Mouse (Mus musculus) heart, embryonic 11.5 days (tissue): ENCODE data around the gene Crabp2. TPM values are rescaled to one million over a fixed set of nuclear protein-coding genes. Genes with fewer than 3 reads are reported as not detected.

Source experiments
- ATAC-seq: fragments of 200-750 bp; cut with Nextera tagmentation; replicated peaks from 2 replicates; pipeline ENCODE4 v1.8.0; 2017; ENCODE audit warnings: moderate library complexity; ENCODE audit not compliant: insufficient number of reproducible peaks, low FRiP score, low TSS enrichment
- H3K27ac ChIP-seq: fragments of 300-500 bp; sonication (generic); 2 replicates; pipeline ENCODE4 v1.5.1; 2014; ENCODE audit warnings: mild to moderate bottlenecking, low read depth, low read length
- H3K27me3 ChIP-seq: fragments of 300-500 bp; sonication (generic); 2 replicates; pipeline ENCODE4 v1.6.1; 2014; ENCODE audit warnings: mild to moderate bottlenecking, low read length, mixed read lengths; ENCODE audit not compliant: control insufficient read depth, insufficient read depth
- H3K36me3 ChIP-seq: fragments of 300-500 bp; sonication (generic); 2 replicates; pipeline ENCODE4 v1.6.1; 2014; ENCODE audit warnings: mild to moderate bottlenecking, low read length, moderate library complexity, mixed read lengths; ENCODE audit not compliant: control insufficient read depth, insufficient read depth
- H3K4me1 ChIP-seq: fragments of 300-500 bp; sonication (generic); 2 replicates; pipeline ENCODE4 v1.6.1; 2014; ENCODE audit warnings: low read length; ENCODE audit not compliant: control insufficient read depth, insufficient read depth
- H3K4me2 ChIP-seq: fragments of 300-500 bp; sonication (generic); 2 replicates; pipeline ENCODE4 v1.6.1; 2014; ENCODE audit warnings: mild to moderate bottlenecking, moderate library complexity
- H3K4me3 ChIP-seq: fragments of 300-500 bp; sonication (generic); 2 replicates; pipeline ENCODE4 v1.5.1; 2014; ENCODE audit warnings: low read depth, low read length
- H3K9ac ChIP-seq: fragments of 300-500 bp; sonication (generic); 2 replicates; pipeline ENCODE4 v1.6.1; 2014; ENCODE audit warnings: mild to moderate bottlenecking, low read depth, low read length, moderate library complexity
- H3K9me3 ChIP-seq: fragments of 300-500 bp; sonication (generic); replicated peaks from 2 replicates; pipeline ENCODE4 v1.6.1; 2016; ENCODE audit warnings: low read length; ENCODE audit not compliant: control insufficient read depth
- WGBS: fragments of 180-500 bp; shearing (Covaris S2); extraction: QIAGEN DNeasy Blood & Tissue Kit; methylation state at CpG from one replicate; pipeline ENCODE4 v1.1.7; 2014; ENCODE audit not compliant: insufficient replicate concordance; 5-methylcytosine and 5-hydroxymethylcytosine counted together
- polyA plus RNA-seq: library from polyadenylated mRNA; unstranded; fragments of >200 nt; fragmentation: Nextera tagmentation; extraction: Ambion mirVana; gene quantifications from 2 replicates; pipeline ENCODE4 v1.2.1, GENCODE M21; 2014

Gene Crabp2
- polyA plus RNA-seq, 1 experiment from 2014 or later: 25.1 TPM

DNA sequence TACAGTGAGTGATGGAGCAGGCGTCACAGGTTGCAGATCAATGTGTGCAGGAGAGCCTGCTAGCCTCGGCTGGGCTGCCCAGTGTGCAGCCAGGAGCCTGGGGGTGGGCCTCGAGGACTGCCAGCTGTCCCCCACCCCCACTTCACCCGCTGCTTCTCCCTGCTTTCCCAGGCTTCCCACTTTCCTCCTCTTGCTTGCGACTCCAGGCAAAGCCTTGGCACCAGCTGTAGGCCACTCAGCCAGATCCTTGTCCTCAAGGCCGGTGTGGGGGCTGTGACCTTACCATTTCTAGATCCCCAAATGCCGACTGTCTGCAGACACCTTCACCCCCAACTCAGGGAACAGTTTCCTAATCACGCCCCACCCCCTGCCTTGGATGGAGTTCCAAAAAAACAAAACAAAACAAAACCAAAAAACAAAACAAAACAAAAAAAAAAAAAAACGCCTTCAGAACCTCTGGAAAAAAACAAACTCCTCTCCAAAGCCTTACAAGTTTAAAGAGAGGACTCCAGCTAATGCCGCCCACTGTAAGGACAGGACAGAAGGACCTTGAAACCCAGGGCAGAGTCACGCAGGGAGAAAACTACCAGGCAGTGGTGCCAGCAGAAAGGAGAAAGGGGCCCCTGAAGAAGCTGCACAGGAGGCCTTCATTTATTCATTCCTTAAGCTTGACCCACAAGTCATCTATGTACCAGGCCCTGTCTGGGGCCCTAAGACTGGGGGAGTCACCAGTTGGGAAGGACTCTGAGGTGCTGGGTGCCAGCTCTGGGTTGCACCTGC is 52.5 kb downstream of the Crabp2 start:
- Histone ChIP-seq H3K4me1 (peaks cover 9% of the 10 kb centered on the region; the same call in 1 of the 2 replicates), H3K4me2 (no peak overlapping the region), H3K9me3 (peaks cover 4% of the 10 kb centered on the region; the same call in 1 of the 2 replicates), H3K9ac (no peak overlapping the region), H3K36me3 (no peaks in the 10 kb centered on the region), H3K27me3 (peaks cover 88% of the 10 kb centered on the region), H3K4me3 (peak overlapping the region; percentile 38), H3K27ac (no peak overlapping the region)
- WGBS: 12% methylated on average over 11 of the region's 11 CpGs
- ATAC-seq: no peak

- no peak for ATAC-seq
- Histone ChIP-seq H3K4me2 (no peak overlapping the region), H3K9ac (no peak overlapping the region), H3K27ac (no peak overlapping the region), H3K4me1 (peaks cover 9% of the 10 kb centered on the region; the same call in 1 of the 2 replicates), H3K27me3 (peaks cover 74% of the 10 kb centered on the region), H3K4me3 (no peak overlapping the region), H3K9me3 (peaks cover 8% of the 10 kb centered on the region; the same call in 1 of the 2 replicates), H3K36me3 (no peaks in the 10 kb centered on the region)
- 4% methylated on average over 17 of the region's 17 CpGs for WGBS
Observed at GRCm38 (mm10) chr3:88002291-88002976, 54.0 kb downstream of the Crabp2 start.

Other genes starting within 250 kb of the Crabp2 start
- gene Lrrc71, start 200.0 kb upstream of the Crabp2 start, polyA plus RNA-seq: 0.43 and 0.66 TPM in 2 replicates
- gene Ntrk1, start 153.5 kb upstream of the Crabp2 start, polyA plus RNA-seq: 0.30 and 0.51 TPM in 2 replicates
- 0.03 and 0.23 TPM in 2 replicates for gene Insrr, start 151.7 kb upstream of the Crabp2 start, polyA plus RNA-seq
- gene Pear1, start 124.4 kb upstream of the Crabp2 start, polyA plus RNA-seq: 12.1 and 13.5 TPM in 2 replicates
- gene Sh2d2a, start 101.9 kb upstream of the Crabp2 start, polyA plus RNA-seq: 0.17 TPM in 1 of 2 replicates, not detected in the other
- 14.1 and 14.5 TPM in 2 replicates for gene Prcc, start 63.1 kb upstream of the Crabp2 start, polyA plus RNA-seq
- gene Hdgf, start 42.3 kb upstream of the Crabp2 start, polyA plus RNA-seq: 172 and 179 TPM in 2 replicates
- 67.3 and 68.2 TPM in 2 replicates for gene Mrpl24, start 29.2 kb upstream of the Crabp2 start, polyA plus RNA-seq
- 25.0 and 30.2 TPM in 2 replicates for gene Isg20l2, start 18.4 kb upstream of the Crabp2 start, polyA plus RNA-seq
- 14.3 and 14.9 TPM in 2 replicates for gene Rrnad1, start 17.9 kb upstream of the Crabp2 start, polyA plus RNA-seq
- 11.1 and 15.1 TPM in 2 replicates for gene Nes, start 22.4 kb downstream of the Crabp2 start, polyA plus RNA-seq
- not detected in 2 replicates for gene Bcan, start 51.6 kb downstream of the Crabp2 start, polyA plus RNA-seq
- gene Hapln2, start 78.9 kb downstream of the Crabp2 start, polyA plus RNA-seq: not detected in 2 replicates
- 22.1 and 23.9 TPM in 2 replicates for gene Gpatch4, start 94.4 kb downstream of the Crabp2 start, polyA plus RNA-seq
- gene Naxe, start 109.8 kb downstream of the Crabp2 start, polyA plus RNA-seq: 136 and 149 TPM in 2 replicates
- not detected in 2 replicates for gene Ttc24, start 129.6 kb downstream of the Crabp2 start, polyA plus RNA-seq
- gene Iqgap3, start 133.3 kb downstream of the Crabp2 start, polyA plus RNA-seq: 18.5 and 21.9 TPM in 2 replicates
- 39.8 and 45.1 TPM in 2 replicates for gene Mef2d, start 193.7 kb downstream of the Crabp2 start, polyA plus RNA-seq